Mouse (Mus musculus) hematopoietic stem cell, adult 5-6 weeks (primary cell): ENCODE data around the gene Fam81b. TPM values are rescaled to one million over a fixed set of nuclear protein-coding genes. Genes with fewer than 3 reads are reported as not detected.
"Not testable (repeated sequence)": the region's sequence is repeated elsewhere in the genome, so short reads cannot be mapped to it uniquely, and the experiment has no call there.

Experiments
- ATAC-seq, 2 experiments: fragments of 125-278 bp in 1 of 2; replicated peaks in 1 of 2; 2 replicates each; pipeline ENCODE4 v1.8.0; 2016 to 2017; ENCODE audit warnings: inconsistent platforms in 2 of 2, mild to moderate bottlenecking in 2 of 2, moderate number of reproducible peaks in 2 of 2, low read depth in 1 of 2, moderate TSS enrichment in 1 of 2; ENCODE audit not compliant: low FRiP score in 2 of 2, poor library complexity in 2 of 2, severe bottlenecking in 2 of 2, insufficient read depth in 1 of 2, low TSS enrichment in 1 of 2
- total RNA-seq: library from RNA; stranded (forward); fragments of 172-1452, 232-1000 nt; gene quantifications from 2 replicates; pipeline ENCODE4 v1.2.3, GENCODE M21; 2017

Gene Fam81b
- total RNA-seq, result 0.40 TPM in 1 of 2 replicates, not detected in the other

- ATAC-seq, result peak; percentile 74 to 75; a peak in 3 of 4 replicates
These were observed at the start of gene Fam81b for GRCm38 (mm10) chr13:76304637-76305122. Fam81b (minus strand) TSS chr13:76305072.

GRCm38 (mm10) chr13:76345941-76346340 lies 41.1 kb upstream of the Fam81b start:
- ATAC-seq, result not testable (repeated sequence)

- ATAC-seq, result no peak
These were observed 13.8 kb upstream of the Fam81b start for GRCm38 (mm10) chr13:76318635-76319034.

- ATAC-seq, result no peak
These were observed 6.7 kb upstream of the Fam81b start for GRCm38 (mm10) chr13:76311580-76311979.

GRCm38 (mm10) chr13:76308811-76309210 lies 3.9 kb upstream of the Fam81b start:
- no peak for ATAC-seq

- no peak for ATAC-seq
These were observed 938 bp upstream of the Fam81b start for GRCm38 (mm10) chr13:76305655-76306365.

- ATAC-seq, result no peak
These were observed 369 bp upstream of the Fam81b start for GRCm38 (mm10) chr13:76305241-76305640.

GRCm38 (mm10) chr13:76304201-76304600 lies 671 bp downstream of the Fam81b start:
- no peak for ATAC-seq

GRCm38 (mm10) chr13:76303160-76303559 lies 1.7 kb downstream of the Fam81b start:
- no peak for ATAC-seq

GRCm38 (mm10) chr13:76302056-76302455 lies 2.8 kb downstream of the Fam81b start:
- ATAC-seq, result no peak

- no peak for ATAC-seq
These were observed 12.8 kb downstream of the Fam81b start for GRCm38 (mm10) chr13:76292050-76292449.

- no peak for ATAC-seq
These were observed 20.3 kb downstream of the Fam81b start for GRCm38 (mm10) chr13:76284597-76284996.

GRCm38 (mm10) chr13:76264361-76265026 lies 40.4 kb downstream of the Fam81b start:
- ATAC-seq, result no peak

- no peak for ATAC-seq
These were observed 46.1 kb downstream of the Fam81b start for GRCm38 (mm10) chr13:76258766-76259165.

GRCm38 (mm10) chr13:76256350-76256749 lies 48.5 kb downstream of the Fam81b start:
- ATAC-seq, result peak; percentile 79 to 81

GRCm38 (mm10) chr13:76250092-76250491 lies 54.8 kb downstream of the Fam81b start:
- ATAC-seq, result no peak

- no peak for ATAC-seq
These were observed 55.8 kb downstream of the Fam81b start for GRCm38 (mm10) chr13:76249066-76249465.

GRCm38 (mm10) chr13:76215397-76215796 lies 89.5 kb downstream of the Fam81b start:
- ATAC-seq, result peak; percentile 68 to 73
